Mouse (Mus musculus): ENCODE measurements around the gene Mapre1. TPM values are rescaled to one million over a fixed set of nuclear protein-coding genes. Genes with fewer than 3 reads are reported as not detected.

The Mapre1 gene
- total and polyA plus RNA-seq, 2 experiments from 2014 or later, result 91.8 to 372 TPM

- 71% methylated on average over 8 of the region's 8 CpGs for WGBS
- H3K4me1 ChIP-seq (ENCODE audit: insufficient read depth, low read length), result no peaks in the 10 kb centered on the region
- DNase-seq (ENCODE audit: low spot score) (no peak), ATAC-seq (ENCODE audit: low FRiP score) (no peak)
- H3K36me3 ChIP-seq (ENCODE audit: insufficient read depth, low read length), result no peaks in the 10 kb centered on the region
- H3K9me3 ChIP-seq (ENCODE audit: low read length), result no peaks in the 10 kb centered on the region
- H3K9ac ChIP-seq (replicated peaks; ENCODE audit: low read length, poor library complexity, severe bottlenecking), result no peak overlapping the region
- TF ChIP-seq CTCF (IDR thresholded peaks at IDR 0.05), result no peak
- H3K4me2 ChIP-seq (ENCODE audit: low read depth, low read length, poor library complexity, severe bottlenecking), result no peak overlapping the region
- no peaks in the 10 kb centered on the region for H3K27me3 ChIP-seq (ENCODE audit: insufficient read depth, low read length)
- H3K4me3 ChIP-seq (ENCODE audit: low read depth, low read length), result no peak overlapping the region
- H3K27ac ChIP-seq (ENCODE audit: low read depth, low read length), result no peak overlapping the region
These were observed 67.1 kb downstream of the Mapre1 start for GRCm38 (mm10) chr2:153808146-153808545.

- Histone ChIP-seq H3K9ac (replicated peaks; ENCODE audit: low read length, poor library complexity, severe bottlenecking) (no peak overlapping the region), H3K4me2 (ENCODE audit: low read depth, low read length, poor library complexity, severe bottlenecking) (no peak overlapping the region), H3K4me3 (ENCODE audit: low read depth, low read length) (no peak overlapping the region), H3K27me3 (ENCODE audit: insufficient read depth, low read length) (no peaks in the 10 kb centered on the region), H3K4me1 (ENCODE audit: insufficient read depth, low read length) (no peaks in the 10 kb centered on the region), H3K36me3 (ENCODE audit: insufficient read depth, low read length) (no peaks in the 10 kb centered on the region), H3K9me3 (ENCODE audit: low read length) (no peaks in the 10 kb centered on the region), H3K27ac (ENCODE audit: low read depth, low read length) (no peak overlapping the region)
- WGBS, result 91% methylated on average over 6 of the region's 6 CpGs
- TF ChIP-seq CTCF (IDR thresholded peaks at IDR 0.05), result no peak
- no peak for ATAC-seq (ENCODE audit: low FRiP score)
- DNase-seq (ENCODE audit: low spot score), result no peak
These were observed 67.8 kb downstream of the Mapre1 start for GRCm38 (mm10) chr2:153808841-153809240.

DNA sequence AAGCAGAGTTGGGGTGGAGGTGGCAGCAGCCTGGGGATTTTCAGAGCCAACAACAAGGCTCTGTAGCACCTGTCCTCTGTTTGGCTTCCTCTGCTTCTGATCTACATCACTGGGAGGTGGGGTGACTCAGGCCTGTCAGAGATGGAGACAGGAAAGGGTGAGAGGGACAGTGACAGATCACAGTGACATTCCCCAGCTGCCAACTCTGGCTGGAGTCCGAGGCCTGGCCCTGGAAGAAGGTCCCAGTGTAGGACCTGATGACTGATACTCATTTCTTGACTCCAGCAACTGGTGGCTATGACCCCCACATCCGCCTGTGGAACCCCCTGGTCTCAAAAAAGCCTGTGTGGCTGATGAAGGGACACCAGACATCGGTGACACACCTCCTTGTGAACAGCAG is 68.8 kb downstream of the Mapre1 start:
- Histone ChIP-seq H3K4me3 (ENCODE audit: low read depth, low read length) (no peak overlapping the region), H3K9me3 (ENCODE audit: low read length) (no peaks in the 10 kb centered on the region), H3K36me3 (ENCODE audit: insufficient read depth, low read length) (no peaks in the 10 kb centered on the region), H3K4me1 (ENCODE audit: insufficient read depth, low read length) (no peaks in the 10 kb centered on the region), H3K27me3 (ENCODE audit: insufficient read depth, low read length) (no peaks in the 10 kb centered on the region), H3K27ac (ENCODE audit: low read depth, low read length) (no peak overlapping the region), H3K9ac (replicated peaks; ENCODE audit: low read length, poor library complexity, severe bottlenecking) (no peak overlapping the region), H3K4me2 (ENCODE audit: low read depth, low read length, poor library complexity, severe bottlenecking) (no peak overlapping the region)
- WGBS, result 72% methylated on average over 3 of the region's 3 CpGs
- TF ChIP-seq CTCF (IDR thresholded peaks at IDR 0.05), result no peak
- no peak for ATAC-seq (ENCODE audit: low FRiP score)
- no peak for DNase-seq (ENCODE audit: low spot score)

DNA sequence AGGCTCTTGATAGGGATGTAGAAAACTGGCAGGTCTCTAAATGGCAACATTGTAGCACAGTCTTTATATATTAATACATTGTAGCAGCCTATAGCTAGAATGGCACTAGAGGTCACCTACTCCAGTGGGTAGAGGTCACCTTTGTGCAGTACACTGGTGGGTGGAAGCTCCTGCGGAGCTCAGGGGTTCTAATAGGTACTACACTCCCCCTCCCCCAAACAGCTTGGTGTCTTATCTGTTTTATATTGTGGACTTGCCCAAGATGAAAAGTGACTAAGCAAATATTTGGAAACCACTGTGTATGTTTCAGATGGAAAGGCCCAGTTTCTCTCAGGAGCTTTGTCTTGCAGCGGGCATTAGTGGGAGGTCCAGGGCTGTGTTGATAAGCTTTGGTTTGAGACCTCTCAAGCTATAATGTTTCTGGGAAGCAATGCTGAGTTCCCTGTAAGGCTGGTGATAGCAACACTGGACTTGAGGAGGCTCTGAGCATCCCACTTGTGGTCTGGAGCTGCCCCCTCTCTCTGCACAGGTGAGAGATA is 81.0 kb downstream of the Mapre1 start:
- no peak for ATAC-seq (ENCODE audit: low FRiP score)
- H3K27me3 ChIP-seq (ENCODE audit: insufficient read depth, low read length), result 0 out of 2 replicates have a peak, but pooled peaks cover 4% of the 10 kb centered on the region
- no peak overlapping the region for H3K27ac ChIP-seq (ENCODE audit: low read depth, low read length)
- no peaks in the 10 kb centered on the region for H3K4me1 ChIP-seq (ENCODE audit: insufficient read depth, low read length)
- H3K36me3 ChIP-seq (ENCODE audit: insufficient read depth, low read length), result no peaks in the 10 kb centered on the region
- DNase-seq (ENCODE audit: low spot score), result no peak
- H3K9me3 ChIP-seq (ENCODE audit: low read length), result no peaks in the 10 kb centered on the region
- TF ChIP-seq CTCF (IDR thresholded peaks at IDR 0.05), result no peak
- no peak overlapping the region for H3K9ac ChIP-seq (replicated peaks; ENCODE audit: low read length, poor library complexity, severe bottlenecking)
- no peak overlapping the region for H3K4me2 ChIP-seq (ENCODE audit: low read depth, low read length, poor library complexity, severe bottlenecking)
- no peak overlapping the region for H3K4me3 ChIP-seq (ENCODE audit: low read depth, low read length)
- WGBS, result 91% methylated on average over 2 of the region's 2 CpGs

Other genes starting within 250 kb of the Mapre1 start
- not detected in 2 replicates for gene 4930404H24Rik, start 248.5 kb upstream of the Mapre1 start, total RNA-seq (2014; rRNA removed)
- gene 4930404H24Rik, start 248.5 kb upstream of the Mapre1 start, polyA plus RNA-seq (2015; fragmentation: Nextera tagmentation; extraction: Ambion mirVana), result not detected in 2 replicates
- gene Nol4l, start 211.3 kb upstream of the Mapre1 start, total RNA-seq (2014; rRNA removed), result 73.1 and 97.7 TPM in 2 replicates
- 24.4 and 26.4 TPM in 2 replicates for gene Nol4l, start 211.3 kb upstream of the Mapre1 start, polyA plus RNA-seq (2015; fragmentation: Nextera tagmentation; extraction: Ambion mirVana)
- gene Commd7, start 108.5 kb upstream of the Mapre1 start, total RNA-seq (2014; rRNA removed), result 24.7 and 27.9 TPM in 2 replicates
- 103 TPM in 2 replicates for gene Commd7, start 108.5 kb upstream of the Mapre1 start, polyA plus RNA-seq (2015; fragmentation: Nextera tagmentation; extraction: Ambion mirVana)
- gene Dnmt3b, start 91.8 kb upstream of the Mapre1 start, total RNA-seq (2014; rRNA removed), result 4.2 and 5.3 TPM in 2 replicates
- gene Dnmt3b, start 91.8 kb upstream of the Mapre1 start, polyA plus RNA-seq (2015; fragmentation: Nextera tagmentation; extraction: Ambion mirVana), result 1.7 and 1.8 TPM in 2 replicates
- not detected in 2 replicates for gene Dnmt3c, start 44.6 kb upstream of the Mapre1 start, total RNA-seq (2014; rRNA removed)
- not detected in 2 replicates for gene Dnmt3c, start 44.6 kb upstream of the Mapre1 start, polyA plus RNA-seq (2015; fragmentation: Nextera tagmentation; extraction: Ambion mirVana)
- 0.24 TPM in 1 of 2 replicates, not detected in the other for gene Efcab8, start 38.7 kb downstream of the Mapre1 start, total RNA-seq (2014; rRNA removed)
- not detected in 2 replicates for gene Efcab8, start 38.7 kb downstream of the Mapre1 start, polyA plus RNA-seq (2015; fragmentation: Nextera tagmentation; extraction: Ambion mirVana)
- gene Sun5, start 129.8 kb downstream of the Mapre1 start, total RNA-seq (2014; rRNA removed), result not detected in 2 replicates
- not detected in 2 replicates for gene Sun5, start 129.8 kb downstream of the Mapre1 start, polyA plus RNA-seq (2015; fragmentation: Nextera tagmentation; extraction: Ambion mirVana)
- gene Bpifb2, start 133.8 kb downstream of the Mapre1 start, total RNA-seq (2014; rRNA removed), result 0.28 and 0.33 TPM in 2 replicates
- 0.28 and 0.34 TPM in 2 replicates for gene Bpifb2, start 133.8 kb downstream of the Mapre1 start, polyA plus RNA-seq (2015; fragmentation: Nextera tagmentation; extraction: Ambion mirVana)
- 0.38 TPM in 1 of 2 replicates, not detected in the other for gene Bpifb6, start 159.1 kb downstream of the Mapre1 start, total RNA-seq (2014; rRNA removed)
- 0.10 TPM in 1 of 2 replicates, not detected in the other for gene Bpifb6, start 159.1 kb downstream of the Mapre1 start, polyA plus RNA-seq (2015; fragmentation: Nextera tagmentation; extraction: Ambion mirVana)
- 0.22 TPM in 1 of 2 replicates, not detected in the other for gene Bpifb3, start 177.0 kb downstream of the Mapre1 start, total RNA-seq (2014; rRNA removed)
- gene Bpifb3, start 177.0 kb downstream of the Mapre1 start, polyA plus RNA-seq (2015; fragmentation: Nextera tagmentation; extraction: Ambion mirVana), result not detected in 2 replicates
- not detected in 2 replicates for gene Bpifb4, start 196.9 kb downstream of the Mapre1 start, total RNA-seq (2014; rRNA removed)
- not detected in 2 replicates for gene Bpifb4, start 196.9 kb downstream of the Mapre1 start, polyA plus RNA-seq (2015; fragmentation: Nextera tagmentation; extraction: Ambion mirVana)
- gene Bpifa6, start 233.7 kb downstream of the Mapre1 start, total RNA-seq (2014; rRNA removed), result not detected in 2 replicates
- not detected in 2 replicates for gene Bpifa6, start 233.7 kb downstream of the Mapre1 start, polyA plus RNA-seq (2015; fragmentation: Nextera tagmentation; extraction: Ambion mirVana)